In the genomic region with DNA sequence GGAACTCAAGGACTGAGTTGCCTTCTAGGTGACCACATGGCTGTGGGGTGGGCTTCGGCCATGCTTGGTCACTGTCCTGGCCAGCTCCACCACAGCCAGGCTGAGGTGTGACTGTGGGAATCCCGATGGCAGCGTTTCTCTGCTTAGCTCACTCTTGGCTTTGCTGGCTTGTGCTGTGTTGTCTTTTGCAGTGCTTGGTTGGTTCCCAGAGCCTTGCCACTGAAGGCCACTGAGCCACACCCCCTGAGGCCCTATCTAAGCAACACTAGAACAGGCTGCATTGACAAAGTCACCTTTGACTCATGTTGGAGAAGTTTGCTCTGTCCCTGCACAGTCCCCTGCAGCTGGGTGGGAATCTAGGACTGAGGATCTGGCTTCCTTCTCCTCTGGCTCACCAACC, we compare ENCODE assay signal across 10 mouse cellular contexts. TPM values are rescaled to one million over a fixed set of nuclear protein-coding genes. Genes with fewer than 3 reads are reported as not detected.
DNase-seq lines count a peak whose midpoint lies in the region; ATAC-seq lines count a peak whose summit lies in the region.
"Had no signal": no experiment of that assay in that cellular context is flagged by ENCODE, and none has a peak within 500 bp of the region (broad histone marks: within the 10 kb centered on the region; RNA-seq: fewer than 3 reads in every experiment).

No protein-coding gene starts in this region.

- no peak for DNase-seq in kidney, postnatal 25 days
- DNase-seq in adrenal gland, adult 2 months: peak; percentile 83
- peak; percentile 26 to 31 for DNase-seq in gastrocnemius, postnatal 36 days
- peak; percentile 28 for DNase-seq in lung, postnatal 25 days (ENCODE audit: low spot score)
- no peak for DNase-seq in cerebellum, adult 9-11 months
- DNase-seq in urinary bladder, adult 18-20 months (ENCODE audit: low spot score in 2 of 2): no peak
- DNase-seq: cerebellum, adult 2 months; layer of hippocampus, postnatal 36 days had no signal

- H3K9me3 ChIP-seq in kidney, embryonic 15.5 days (replicated peaks): no peaks in the 10 kb centered on the region

- no peak overlapping the region for H3K27ac ChIP-seq in kidney, embryonic 15.5 days

- H3K36me3 ChIP-seq in kidney, embryonic 15.5 days: no peaks in the 10 kb centered on the region

- H3K4me1 ChIP-seq in kidney, embryonic 15.5 days: 0 out of 2 replicates have a peak, but pooled peaks cover 4% of the 10 kb centered on the region

- intact Hi-C loops in gastrocnemius, postnatal 36 days (cut with DNase I): no loop called here

- 53% methylated on average over 3 of the region's 3 CpGs for WGBS in kidney, embryonic 15.5 days

- H3K27me3 ChIP-seq in kidney, embryonic 15.5 days: no peaks in the 10 kb centered on the region

- peak; percentile 33; the same call in 1 of the 2 replicates for ATAC-seq in kidney, embryonic 15.5 days (replicated peaks; ENCODE audit: low FRiP score)
- ATAC-seq in erythroid progenitor cell, adult 5-6 weeks (replicated peaks; ENCODE audit: low FRiP score, poor library complexity, severe bottlenecking): no peak; the same call in 1 of the 2 replicates

- no peak overlapping the region for H3K9ac ChIP-seq in kidney, embryonic 15.5 days

- H3K4me3 ChIP-seq in kidney, embryonic 15.5 days (replicated peaks): no peak overlapping the region

- no peak overlapping the region for H3K4me2 ChIP-seq in kidney, embryonic 15.5 days

RNA-seq across cellular contexts. Expression of a gene that starts 45.2 kb away (rescaled TPM):
- 0.45 and 0.77 TPM in 2 replicates for polyA plus RNA-seq in kidney, embryonic 15.5 days (2015; fragmentation: Nextera tagmentation; extraction: Ambion mirVana)
- total RNA-seq in adrenal gland, adult 2 months (2021): 1 to 10 TPM; 1.5 to 3.1 TPM
- polyA plus RNA-seq in adrenal gland, adult 2 months (2012; rRNA removed): 5.0 and 5.1 TPM in 2 replicates
- 10 to 100 TPM; 56.1 to 69.0 TPM for total RNA-seq in gastrocnemius, postnatal 36 days (2021)
- not detected in 2 replicates for total RNA-seq in erythroid progenitor cell, adult 5-6 weeks (2015; ENCODE audit: low replicate concordance)
- not detected in 2 replicates for total RNA-seq in erythroid progenitor cell, adult 5-6 weeks (2017; ENCODE audit: low replicate concordance)

RNA-seq across cellular contexts. Expression of a gene that starts 45.3 kb away (rescaled TPM):
- 117 and 127 TPM in 2 replicates for polyA plus RNA-seq in kidney, embryonic 15.5 days (2015; fragmentation: Nextera tagmentation; extraction: Ambion mirVana)
- total RNA-seq in adrenal gland, adult 2 months (2021): 100 to 1,000 TPM in 1 of 2 experiments, 10 to 100 TPM in 1; 91.3 to 101 TPM
- polyA plus RNA-seq in adrenal gland, adult 2 months (2012; rRNA removed): 110 and 145 TPM in 2 replicates
- 100 to 1,000 TPM; 172 to 192 TPM for total RNA-seq in gastrocnemius, postnatal 36 days (2021)
- 105 and 148 TPM in 2 replicates for total RNA-seq in erythroid progenitor cell, adult 5-6 weeks (2015; ENCODE audit: low replicate concordance)
- total RNA-seq in erythroid progenitor cell, adult 5-6 weeks (2017; ENCODE audit: low replicate concordance): 93.2 and 132 TPM in 2 replicates

Comparison
In these comparisons a context has a peak if more than half of its experiments do, and no peak if none do; other contexts are left out.
1. DNase-seq: peak in adrenal gland, adult 2 months (single experiment), gastrocnemius, postnatal 36 days (2 of 2) and lung, postnatal 25 days (single experiment); none in kidney, postnatal 25 days (0 of 2), cerebellum, adult 9-11 months (single experiment) and urinary bladder, adult 18-20 months (0 of 2).
2. RNA of a gene that starts 45.2 kb away (total RNA-seq): 56.1 to 69.0 TPM in gastrocnemius, postnatal 36 days; 1.5 to 3.1 TPM in adrenal gland, adult 2 months and not detected in erythroid progenitor cell, adult 5-6 weeks; every median in the first group is over 10 times any median in the second.